Mouse (Mus musculus): ENCODE measurements around the gene Lef1. TPM values are rescaled to one million over a fixed set of nuclear protein-coding genes. Genes with fewer than 3 reads are reported as not detected.

Lef1 gene
- polyA plus RNA-seq, 1 experiment: 4.3 TPM

GRCm38 (mm10) chr3:131208265-131208891 lies 98.1 kb downstream of the Lef1 start:
- H3K27ac ChIP-seq (ENCODE audit: control insufficient read depth, insufficient read depth, low read depth, low read length, poor library complexity): no peak overlapping the region
- peaks cover 2% of the 10 kb centered on the region for H3K4me1 ChIP-seq (ENCODE audit: control insufficient read depth, insufficient read depth, low read length)
- 6% methylated on average over 13 of the region's 13 CpGs for WGBS
- no peak overlapping the region for H3K4me3 ChIP-seq (replicated peaks; ENCODE audit: control insufficient read depth, low read depth, low read length)
- TF ChIP-seq POLR2A (IDR thresholded peaks at IDR 0.05; ENCODE audit: borderline replicate concordance, control insufficient read depth, low read depth, low read length): no peak
- TF ChIP-seq CTCF (IDR thresholded peaks at IDR 0.05; ENCODE audit: control insufficient read depth, insufficient read depth, low read length): no peak

GRCm38 (mm10) chr3:131212200-131212599 lies 101.9 kb downstream of the Lef1 start:
- H3K4me3 ChIP-seq (replicated peaks; ENCODE audit: control insufficient read depth, low read depth, low read length): no peak overlapping the region
- no peak overlapping the region for H3K27ac ChIP-seq (ENCODE audit: control insufficient read depth, insufficient read depth, low read depth, low read length, poor library complexity)
- no peak for TF ChIP-seq POLR2A (IDR thresholded peaks at IDR 0.05; ENCODE audit: borderline replicate concordance, control insufficient read depth, low read depth, low read length)
- peak; percentile 46; the same call in 1 of the 2 replicates for TF ChIP-seq CTCF (IDR thresholded peaks at IDR 0.05; ENCODE audit: control insufficient read depth, insufficient read depth, low read length)
- 82% methylated on average over 7 of the region's 7 CpGs for WGBS
- H3K4me1 ChIP-seq (ENCODE audit: control insufficient read depth, insufficient read depth, low read length): peaks cover 2% of the 10 kb centered on the region

- Histone ChIP-seq H3K4me1 (ENCODE audit: control insufficient read depth, insufficient read depth, low read length) (no peaks in the 10 kb centered on the region), H3K27ac (ENCODE audit: control insufficient read depth, insufficient read depth, low read depth, low read length, poor library complexity) (no peak overlapping the region), H3K4me3 (replicated peaks; ENCODE audit: control insufficient read depth, low read depth, low read length) (no peak overlapping the region)
- TF ChIP-seq POLR2A (IDR thresholded peaks at IDR 0.05; ENCODE audit: borderline replicate concordance, control insufficient read depth, low read depth, low read length) (no peak), CTCF (IDR thresholded peaks at IDR 0.05; ENCODE audit: control insufficient read depth, insufficient read depth, low read length) (no peak)
- 80% methylated on average over 9 of the region's 9 CpGs for WGBS
Measured at GRCm38 (mm10) chr3:131214060-131214658, 103.9 kb downstream of the Lef1 start.

GRCm38 (mm10) chr3:131214841-131215240 lies 104.6 kb downstream of the Lef1 start:
- Histone ChIP-seq H3K27ac (ENCODE audit: control insufficient read depth, insufficient read depth, low read depth, low read length, poor library complexity) (no peak overlapping the region), H3K4me1 (ENCODE audit: control insufficient read depth, insufficient read depth, low read length) (no peaks in the 10 kb centered on the region), H3K4me3 (replicated peaks; ENCODE audit: control insufficient read depth, low read depth, low read length) (no peak overlapping the region)
- TF ChIP-seq CTCF (IDR thresholded peaks at IDR 0.05; ENCODE audit: control insufficient read depth, insufficient read depth, low read length) (peak; percentile 69), POLR2A (IDR thresholded peaks at IDR 0.05; ENCODE audit: borderline replicate concordance, control insufficient read depth, low read depth, low read length) (no peak)
- 45% methylated on average over 9 of the region's 9 CpGs for WGBS

GRCm38 (mm10) chr3:131218636-131219390 lies 108.5 kb downstream of the Lef1 start:
- TF ChIP-seq POLR2A (IDR thresholded peaks at IDR 0.05; ENCODE audit: borderline replicate concordance, control insufficient read depth, low read depth, low read length) (no peak), CTCF (IDR thresholded peaks at IDR 0.05; ENCODE audit: control insufficient read depth, insufficient read depth, low read length) (no peak)
- Histone ChIP-seq H3K4me3 (replicated peaks; ENCODE audit: control insufficient read depth, low read depth, low read length) (no peak overlapping the region), H3K27ac (ENCODE audit: control insufficient read depth, insufficient read depth, low read depth, low read length, poor library complexity) (no peak overlapping the region), H3K4me1 (ENCODE audit: control insufficient read depth, insufficient read depth, low read length) (no peaks in the 10 kb centered on the region)
- 81% methylated on average over 14 of the region's 14 CpGs for WGBS

- H3K4me3 ChIP-seq (replicated peaks; ENCODE audit: control insufficient read depth, low read depth, low read length): no peak overlapping the region
- H3K27ac ChIP-seq (ENCODE audit: control insufficient read depth, insufficient read depth, low read depth, low read length, poor library complexity): no peak overlapping the region
- no peaks in the 10 kb centered on the region for H3K4me1 ChIP-seq (ENCODE audit: control insufficient read depth, insufficient read depth, low read length)
- TF ChIP-seq CTCF (IDR thresholded peaks at IDR 0.05; ENCODE audit: control insufficient read depth, insufficient read depth, low read length): peak; percentile 53; the same call in 1 of the 2 replicates
- no peak for TF ChIP-seq POLR2A (IDR thresholded peaks at IDR 0.05; ENCODE audit: borderline replicate concordance, control insufficient read depth, low read depth, low read length)
- WGBS: 79% methylated on average over 6 of the region's 6 CpGs
Measured at GRCm38 (mm10) chr3:131228083-131228482, 117.8 kb downstream of the Lef1 start.

- 87% methylated on average over 6 of the region's 6 CpGs for WGBS
- H3K4me1 ChIP-seq (ENCODE audit: control insufficient read depth, insufficient read depth, low read length): no peaks in the 10 kb centered on the region; the same call in 1 of the 2 replicates
- no peak for TF ChIP-seq CTCF (IDR thresholded peaks at IDR 0.05; ENCODE audit: control insufficient read depth, insufficient read depth, low read length)
- H3K4me3 ChIP-seq (replicated peaks; ENCODE audit: control insufficient read depth, low read depth, low read length): no peak overlapping the region
- no peak overlapping the region for H3K27ac ChIP-seq (ENCODE audit: control insufficient read depth, insufficient read depth, low read depth, low read length, poor library complexity)
Measured at GRCm38 (mm10) chr3:131237061-131237460, 126.8 kb downstream of the Lef1 start.
